In the genomic region with DNA sequence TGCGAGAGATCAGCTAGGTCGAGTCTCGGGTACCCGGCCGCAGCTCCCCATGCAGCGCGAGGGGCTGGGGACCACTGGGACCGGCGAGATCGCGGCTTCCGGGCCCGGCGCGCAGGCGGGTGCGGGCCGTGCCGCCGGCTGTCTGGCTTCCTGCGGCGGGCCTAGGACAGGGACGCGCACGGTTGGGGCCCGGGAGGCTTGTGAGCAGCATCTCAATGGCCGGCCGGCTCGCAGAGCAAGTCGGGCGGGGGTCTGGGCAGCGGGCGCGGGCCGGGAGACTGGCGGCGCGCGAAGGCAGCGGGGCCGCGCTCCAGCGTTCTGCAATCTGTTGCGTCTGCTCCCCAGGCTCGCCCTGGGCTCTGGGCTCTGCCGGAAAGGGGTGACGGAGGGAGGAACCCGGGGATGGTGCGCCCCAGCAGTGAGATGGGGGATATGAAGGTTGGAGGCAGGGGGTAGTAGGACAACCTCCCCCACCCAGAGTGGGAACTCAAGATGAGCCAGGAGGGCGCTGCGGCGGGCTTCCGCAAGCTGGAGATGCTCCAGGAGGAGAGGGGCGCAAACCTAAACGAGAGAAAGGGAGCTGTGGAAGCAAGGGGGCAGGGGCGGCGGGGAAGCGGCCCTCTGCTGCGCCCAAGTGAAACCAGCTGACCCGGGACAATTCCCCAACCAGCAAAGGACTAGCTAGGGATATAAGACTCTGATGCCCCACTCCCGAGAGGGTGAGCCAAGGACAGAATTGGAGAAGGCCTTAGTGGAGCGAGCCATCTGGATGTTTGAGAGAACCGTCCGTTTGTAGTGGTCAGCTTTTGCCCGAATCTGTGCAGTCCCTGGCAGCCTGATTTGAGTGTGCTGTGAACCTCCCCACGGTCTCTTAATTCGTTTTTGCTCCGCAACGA, we compare ENCODE assay signal across 8 mouse cellular contexts. TPM values are rescaled to one million over a fixed set of nuclear protein-coding genes. Genes with fewer than 3 reads are reported as not detected.
DNase-seq lines count a peak whose midpoint lies in the region; ATAC-seq and TF ChIP-seq lines count a peak whose summit lies in the region.

No protein-coding gene starts in this region.

- H3K4me1 ChIP-seq in heart, embryonic 11.5 days (ENCODE audit: control insufficient read depth, insufficient read depth, low read length): peaks cover 18% of the 10 kb centered on the region
- no peaks in the 10 kb centered on the region for H3K4me1 ChIP-seq in ES-Bruce4 (ENCODE audit: control insufficient read depth, insufficient read depth, low read length)
- H3K4me1 ChIP-seq in hindbrain, embryonic 12.5 days: peaks cover 39% of the 10 kb centered on the region
- H3K4me1 ChIP-seq in liver, embryonic 16.5 days (ENCODE audit: control insufficient read depth, low read depth, low read length): no peaks in the 10 kb centered on the region

- H3K4me2 ChIP-seq in heart, embryonic 11.5 days: peak overlapping the region; percentile 80
- H3K4me2 ChIP-seq in hindbrain, embryonic 12.5 days (replicated peaks): peak overlapping the region; percentile 94
- no peak overlapping the region for H3K4me2 ChIP-seq in liver, embryonic 16.5 days (ENCODE audit: low read depth, low read length)

- no peak overlapping the region for H3K27ac ChIP-seq in heart, embryonic 11.5 days (ENCODE audit: low read depth, low read length)
- H3K27ac ChIP-seq in ES-Bruce4 (ENCODE audit: insufficient read depth, low read length): no peak overlapping the region
- H3K27ac ChIP-seq in hindbrain, embryonic 12.5 days: 0 out of 2 replicates have a peak overlapping the region, but pooled peaks have one; percentile 8
- no peak overlapping the region for H3K27ac ChIP-seq in liver, embryonic 16.5 days (ENCODE audit: low read length)

- TF ChIP-seq POLR2A in ES-Bruce4 (IDR thresholded peaks at IDR 0.05; ENCODE audit: insufficient read depth, low read length): no peak

- peak overlapping the region; percentile 58 for H3K4me3 ChIP-seq in heart, embryonic 11.5 days (ENCODE audit: low read depth, low read length)
- peak overlapping the region; percentile 36 for H3K4me3 ChIP-seq in ES-Bruce4 (ENCODE audit: low read depth, low read length)
- peak overlapping the region; percentile 58 for H3K4me3 ChIP-seq in hindbrain, embryonic 12.5 days
- peak overlapping the region; percentile 36 for H3K4me3 ChIP-seq in liver, embryonic 16.5 days (ENCODE audit: low read depth, low read length)

- 2% methylated on average over 64 of the region's 69 CpGs for WGBS in heart, embryonic 11.5 days (ENCODE audit: insufficient replicate concordance)
- under 1% methylated on average over 69 of the region's 69 CpGs for WGBS in hindbrain, embryonic 12.5 days
- 3% methylated on average over 64 of the region's 69 CpGs for WGBS in liver, embryonic 16.5 days (ENCODE audit: insufficient replicate concordance)

- H3K27me3 ChIP-seq in heart, embryonic 11.5 days (ENCODE audit: control insufficient read depth, insufficient read depth, low read length): peaks cover 89% of the 10 kb centered on the region
- H3K27me3 ChIP-seq in ES-Bruce4 (ENCODE audit: control insufficient read depth, insufficient read depth, low read length, poor library complexity, severe bottlenecking): peaks cover 51% of the 10 kb centered on the region
- peaks cover 81% of the 10 kb centered on the region for H3K27me3 ChIP-seq in hindbrain, embryonic 12.5 days
- peaks cover 62% of the 10 kb centered on the region for H3K27me3 ChIP-seq in liver, embryonic 16.5 days (ENCODE audit: control insufficient read depth, insufficient read depth, low read depth, low read length)

- peak overlapping the region; percentile 13; the same call in 1 of the 2 replicates for H3K9ac ChIP-seq in heart, embryonic 11.5 days (ENCODE audit: low read depth, low read length)
- peak overlapping the region; percentile 65 for H3K9ac ChIP-seq in ES-Bruce4 (ENCODE audit: low read depth, poor library complexity, severe bottlenecking)
- H3K9ac ChIP-seq in hindbrain, embryonic 12.5 days: peak overlapping the region; percentile 56
- H3K9ac ChIP-seq in liver, embryonic 16.5 days (ENCODE audit: low read depth, low read length): no peak overlapping the region

- no peaks in the 10 kb centered on the region for H3K36me3 ChIP-seq in heart, embryonic 11.5 days (ENCODE audit: control insufficient read depth, insufficient read depth, low read length)
- no peaks in the 10 kb centered on the region for H3K36me3 ChIP-seq in ES-Bruce4 (ENCODE audit: control insufficient read depth, insufficient read depth, low read length, poor library complexity, severe bottlenecking)
- no peaks in the 10 kb centered on the region for H3K36me3 ChIP-seq in hindbrain, embryonic 12.5 days
- no peaks in the 10 kb centered on the region for H3K36me3 ChIP-seq in liver, embryonic 16.5 days (ENCODE audit: control insufficient read depth, insufficient read depth)

- no peaks in the 10 kb centered on the region for H3K9me3 ChIP-seq in heart, embryonic 11.5 days (replicated peaks; ENCODE audit: control insufficient read depth, low read length)
- H3K9me3 ChIP-seq in ES-Bruce4 (replicated peaks; ENCODE audit: control insufficient read depth, insufficient read depth, low read length, poor library complexity, severe bottlenecking): no peaks in the 10 kb centered on the region
- no peaks in the 10 kb centered on the region for H3K9me3 ChIP-seq in hindbrain, embryonic 12.5 days (replicated peaks)
- H3K9me3 ChIP-seq in liver, embryonic 16.5 days (replicated peaks; ENCODE audit: control insufficient read depth, low read length): no peaks in the 10 kb centered on the region

- ATAC-seq in heart, embryonic 11.5 days (replicated peaks; ENCODE audit: insufficient number of reproducible peaks, low FRiP score, low TSS enrichment): 0 out of 2 replicates have a peak, but pooled peaks have one; percentile 33
- ATAC-seq in hindbrain, embryonic 12.5 days (ENCODE audit: low FRiP score): peak; percentile 51
- no peak for ATAC-seq in liver, embryonic 16.5 days (ENCODE audit: low read depth)

- no peak for DNase-seq in heart, adult 9 months (ENCODE audit: low spot score in 2 of 2)
- DNase-seq in cerebellum, postnatal 4 days (ENCODE audit: low spot score in 2 of 2): peak; percentile 43 to 62
- peak; percentile 45 for DNase-seq in testis, postnatal 10 days (ENCODE audit: low spot score)
- DNase-seq in urinary bladder, adult 18-20 months (ENCODE audit: low spot score in 2 of 2): no peak

- TF ChIP-seq CTCF in ES-Bruce4 (IDR thresholded peaks at IDR 0.05; ENCODE audit: low read depth, low read length): no peak

- TF ChIP-seq EP300 in ES-Bruce4 (IDR thresholded peaks at IDR 0.05; ENCODE audit: insufficient read depth, low read depth, low read length): no peak

RNA-seq across cellular contexts. Expression of a gene that starts 0.9 kb away (rescaled TPM):
- 0.11 and 0.29 TPM in 2 replicates for polyA plus RNA-seq in heart, embryonic 11.5 days (2014; fragmentation: Nextera tagmentation; extraction: Ambion mirVana)
- polyA plus RNA-seq in ES-Bruce4 (2011; ENCODE audit: insufficient read depth, insufficient read length, low read depth, missing spikeins): not detected in 2 replicates
- 3.0 and 3.7 TPM in 2 replicates for polyA plus RNA-seq in hindbrain, embryonic 12.5 days (2016; fragmentation: Nextera tagmentation; extraction: Ambion mirVana)
- polyA plus RNA-seq in liver, embryonic 16.5 days (2015; fragmentation: Nextera tagmentation; extraction: Ambion mirVana): 0.12 and 0.13 TPM in 2 replicates

Comparison
In these comparisons a context has a peak if more than half of its experiments do, and no peak if none do; other contexts are left out.
1. DNase-seq: peak in cerebellum, postnatal 4 days (2 of 2) and testis, postnatal 10 days (single experiment); none in heart, adult 9 months (0 of 2) and urinary bladder, adult 18-20 months (0 of 2).
2. Peak in every context shown above with its lines, with median percentiles within 50 percentile points of each other: H3K4me3 ChIP-seq.